Mouse (Mus musculus) kidney, embryonic 16.5 days (tissue): ENCODE data around the gene Mcm10. TPM values are rescaled to one million over a fixed set of nuclear protein-coding genes. Genes with fewer than 3 reads are reported as not detected.

Experiments
- ATAC-seq: fragments of 200-750 bp; cut with Nextera tagmentation; 2 replicates; pipeline ENCODE4 v1.8.0; 2017; ENCODE audit warnings: moderate TSS enrichment; ENCODE audit not compliant: low FRiP score, low TSS enrichment
- H3K27ac ChIP-seq: fragments of 300-500 bp; sonication (generic); 2 replicates; pipeline ENCODE4 v1.5.1; 2014; ENCODE audit warnings: low read length
- H3K27me3 ChIP-seq: fragments of 300-500 bp; sonication (generic); 2 replicates; pipeline ENCODE4 v1.6.1; 2014; ENCODE audit warnings: low read length, control low read depth, mixed read lengths; ENCODE audit not compliant: insufficient read depth
- H3K36me3 ChIP-seq: fragments of 300-500 bp; sonication (generic); 2 replicates; pipeline ENCODE4 v1.6.1; 2014; ENCODE audit warnings: low read length, control low read depth, mixed read lengths; ENCODE audit not compliant: insufficient read depth
- H3K4me1 ChIP-seq: fragments of 300-500 bp; sonication (generic); 2 replicates; pipeline ENCODE4 v1.6.1; 2014; ENCODE audit warnings: low read length, control low read depth, mixed read lengths; ENCODE audit not compliant: insufficient read depth
- H3K4me2 ChIP-seq: fragments of 300-500 bp; sonication (generic); replicated peaks from 2 replicates; pipeline ENCODE4 v1.6.1; 2014; ENCODE audit warnings: low read depth, low read length
- H3K4me3 ChIP-seq: fragments of 300-500 bp; sonication (generic); 2 replicates; pipeline ENCODE4 v1.5.1; 2014; ENCODE audit warnings: mild to moderate bottlenecking, low read length
- H3K9ac ChIP-seq: fragments of 300-500 bp; sonication (generic); replicated peaks from 2 replicates; pipeline ENCODE4 v1.6.1; 2014; ENCODE audit warnings: low read length
- H3K9me3 ChIP-seq: fragments of 300-500 bp; sonication (generic); 2 replicates; pipeline ENCODE4 v1.6.1; 2016; ENCODE audit warnings: low read length, control low read depth
- WGBS: fragments of 180-500 bp; shearing (Covaris S2); extraction: QIAGEN DNeasy Blood & Tissue Kit; methylation state at CpG from one replicate; pipeline ENCODE4 v1.1.7; 2014; 5-methylcytosine and 5-hydroxymethylcytosine counted together
- polyA plus RNA-seq: library from polyadenylated mRNA; unstranded; fragments of >200 nt; fragmentation: Nextera tagmentation; extraction: Ambion mirVana; gene quantifications from 2 replicates; pipeline ENCODE4 v1.2.1, GENCODE M21; 2015

Mcm10 gene
- 34.0 and 39.5 TPM in 2 replicates for polyA plus RNA-seq

GRCm38 (mm10) chr2:5012491-5013324, at the start of gene Mcm10:
Gene Mcm10, minus strand, starts transcription at chr2:5012791.
- peak; percentile 100 for ATAC-seq
- Histone ChIP-seq H3K9me3 (no peaks in the 10 kb centered on the region), H3K4me1 (peaks cover 7% of the 10 kb centered on the region), H3K27me3 (no peaks in the 10 kb centered on the region), H3K4me3 (peak within 1 kb of the TSS; percentile 85), H3K27ac (no peak within 1 kb of the TSS), H3K9ac (peak within 1 kb of the TSS; percentile 71), H3K36me3 (peaks cover 12% of the 10 kb centered on the region), H3K4me2 (peak within 1 kb of the TSS; percentile 60)
- 4% methylated on average over 32 of the region's 32 CpGs for WGBS

GRCm38 (mm10) chr2:5061133-5061708, 48.6 kb upstream of the Mcm10 start:
- peaks cover 15% of the 10 kb centered on the region for H3K4me1 ChIP-seq
- no peaks in the 10 kb centered on the region for H3K9me3 ChIP-seq
- H3K27me3 ChIP-seq, result no peaks in the 10 kb centered on the region
- 77% methylated on average over 8 of the region's 8 CpGs for whole genome bisulfite sequencing
- H3K27ac ChIP-seq, result no peak overlapping the region
- H3K4me2 ChIP-seq, result no peak overlapping the region
- no peak for ATAC-seq
- no peak overlapping the region for H3K4me3 ChIP-seq
- H3K36me3 ChIP-seq, result no peaks in the 10 kb centered on the region
- no peak overlapping the region for H3K9ac ChIP-seq

DNA sequence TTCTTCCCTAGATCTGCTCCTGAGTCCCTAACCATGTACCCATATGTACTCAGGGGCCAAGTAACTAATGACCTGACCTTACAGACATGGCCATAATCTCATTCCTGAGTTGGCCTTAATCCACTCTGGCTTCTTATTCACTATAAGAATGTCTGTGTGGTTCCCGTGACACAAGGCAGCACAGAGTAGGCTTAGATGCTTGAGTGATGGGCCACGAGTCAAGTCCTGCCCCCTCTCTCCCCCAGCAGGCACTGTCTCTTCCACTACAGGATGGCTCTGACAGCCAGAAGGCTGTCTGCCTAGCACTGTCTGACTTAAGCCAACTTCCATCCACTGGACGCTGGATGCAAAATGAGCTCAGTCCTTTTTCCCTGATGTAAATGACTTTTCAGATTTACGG, 47.4 kb upstream of the Mcm10 start:
- H3K4me2 ChIP-seq, result no peak overlapping the region
- no peak for ATAC-seq
- no peaks in the 10 kb centered on the region for H3K9me3 ChIP-seq
- H3K27me3 ChIP-seq, result no peaks in the 10 kb centered on the region
- H3K9ac ChIP-seq, result no peak overlapping the region
- peaks cover 15% of the 10 kb centered on the region for H3K4me1 ChIP-seq
- no peak overlapping the region for H3K4me3 ChIP-seq
- H3K27ac ChIP-seq, result no peak overlapping the region
- WGBS, result 83% methylated on average over 4 of the region's 4 CpGs
- no peaks in the 10 kb centered on the region for H3K36me3 ChIP-seq

DNA sequence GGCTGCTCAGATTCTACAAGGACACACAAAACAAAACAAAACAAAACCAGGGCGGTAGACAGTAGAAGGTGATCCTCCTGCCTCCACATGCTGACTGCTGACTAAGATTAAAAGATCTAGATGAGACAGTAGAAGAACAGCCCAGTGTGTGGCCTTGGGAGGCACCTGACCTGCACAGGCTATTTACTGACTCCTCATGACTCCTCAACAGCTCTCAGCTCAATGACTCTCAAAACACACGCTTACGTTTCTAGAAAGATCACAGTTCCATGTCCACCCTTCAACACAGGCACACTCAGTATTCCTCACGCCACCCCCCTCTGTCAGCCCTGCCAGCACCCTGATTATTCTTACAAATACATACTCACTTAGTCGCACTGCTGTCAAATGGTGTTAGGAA, 45.8 kb upstream of the Mcm10 start:
- no peak for ATAC-seq
- WGBS, result 73% methylated on average over 5 of the region's 5 CpGs
- no peaks in the 10 kb centered on the region for H3K27me3 ChIP-seq

GRCm38 (mm10) chr2:5050562-5050961, 38.0 kb upstream of the Mcm10 start:
- Histone ChIP-seq H3K36me3 (peaks cover 4% of the 10 kb centered on the region), H3K27me3 (no peaks in the 10 kb centered on the region), H3K4me2 (no peak overlapping the region), H3K9ac (no peak overlapping the region), H3K4me3 (no peak overlapping the region), H3K4me1 (no peaks in the 10 kb centered on the region), H3K9me3 (peaks cover 3% of the 10 kb centered on the region; the same call in 1 of the 2 replicates), H3K27ac (no peak overlapping the region)
- WGBS, result 84% methylated on average over 2 of the region's 2 CpGs
- no peak for ATAC-seq

More for the DNA sequence above, 45.8 kb upstream of the Mcm10 start:
- Histone ChIP-seq H3K4me3 (no peak overlapping the region), H3K4me2 (no peak overlapping the region), H3K27ac (no peak overlapping the region), H3K9me3 (no peaks in the 10 kb centered on the region), H3K36me3 (no peaks in the 10 kb centered on the region), H3K4me1 (peaks cover 10% of the 10 kb centered on the region), H3K9ac (no peak overlapping the region)

GRCm38 (mm10) chr2:5047016-5047415, 34.4 kb upstream of the Mcm10 start:
- Histone ChIP-seq H3K4me3 (no peak overlapping the region), H3K4me1 (peaks cover 8% of the 10 kb centered on the region), H3K4me2 (no peak overlapping the region), H3K36me3 (no peaks in the 10 kb centered on the region), H3K9me3 (no peaks in the 10 kb centered on the region; the same call in 1 of the 2 replicates), H3K27ac (no peak overlapping the region), H3K27me3 (no peaks in the 10 kb centered on the region), H3K9ac (no peak overlapping the region)
- WGBS, result 100% methylated on average over 2 of the region's 2 CpGs
- ATAC-seq, result no peak

GRCm38 (mm10) chr2:5045269-5045965, 32.8 kb upstream of the Mcm10 start:
- Histone ChIP-seq H3K4me3 (peak overlapping the region; percentile 5; the same call in 1 of the 2 replicates), H3K36me3 (no peaks in the 10 kb centered on the region), H3K27me3 (no peaks in the 10 kb centered on the region), H3K27ac (peak overlapping the region; percentile 15; the same call in 1 of the 2 replicates), H3K9ac (no peak overlapping the region), H3K4me2 (peak overlapping the region; percentile 24), H3K9me3 (no peaks in the 10 kb centered on the region), H3K4me1 (peaks cover 8% of the 10 kb centered on the region)
- ATAC-seq, result peak; percentile 61; the same call in 1 of the 2 replicates
- 15% methylated on average over 13 of the region's 13 CpGs for WGBS

- H3K4me2 ChIP-seq, result no peak overlapping the region
- H3K4me3 ChIP-seq, result no peak overlapping the region
- no peaks in the 10 kb centered on the region for H3K9me3 ChIP-seq
- peaks cover 8% of the 10 kb centered on the region for H3K4me1 ChIP-seq
- H3K27me3 ChIP-seq, result no peaks in the 10 kb centered on the region
- no peak for ATAC-seq
- 39% methylated on average over 3 of the region's 3 CpGs for WGBS
- no peaks in the 10 kb centered on the region for H3K36me3 ChIP-seq
- H3K27ac ChIP-seq, result no peak overlapping the region
- H3K9ac ChIP-seq, result no peak overlapping the region
These were observed 31.7 kb upstream of the Mcm10 start for GRCm38 (mm10) chr2:5044321-5044720.

DNA sequence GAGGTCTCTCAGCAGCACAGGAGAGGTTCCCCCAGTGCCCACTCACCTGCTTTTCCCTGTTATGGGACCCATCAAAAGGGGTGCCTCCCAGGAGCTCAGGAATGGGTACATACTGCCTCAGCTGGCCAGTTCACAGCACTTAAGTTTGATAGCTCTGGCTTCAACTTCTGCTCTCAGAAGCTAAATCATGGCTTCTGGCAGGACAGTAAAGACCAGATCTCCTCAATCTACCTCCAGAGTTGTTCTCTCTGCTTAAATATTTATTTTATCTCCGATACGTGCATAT, 30.8 kb upstream of the Mcm10 start:
- Histone ChIP-seq H3K9me3 (no peaks in the 10 kb centered on the region), H3K9ac (no peak overlapping the region), H3K4me2 (no peak overlapping the region), H3K4me3 (no peak overlapping the region), H3K27me3 (no peaks in the 10 kb centered on the region), H3K27ac (no peak overlapping the region), H3K36me3 (no peaks in the 10 kb centered on the region), H3K4me1 (peaks cover 8% of the 10 kb centered on the region)
- 88% methylated on average over 2 of the region's 2 CpGs for WGBS
- ATAC-seq, result no peak
